Mouse (Mus musculus): ENCODE results near the gene Sned1.

- no peak for TF ChIP-seq GATA1 (IDR thresholded peaks at IDR 0.05; ENCODE audit: borderline replicate concordance, low read length)
- TF ChIP-seq FLI1 (IDR thresholded peaks at IDR 0.05; ENCODE audit: low read length) = no peak
These were observed 37.7 kb upstream of the Sned1 start for GRCm38 (mm10) chr1:93197916-93198315.
